Mouse (Mus musculus): ENCODE data around the gene Il17re.

- TF ChIP-seq CTCF (IDR thresholded peaks at IDR 0.05; ENCODE audit: control insufficient read depth, insufficient read depth, low read length) (no peak), POLR2A (IDR thresholded peaks at IDR 0.05; ENCODE audit: borderline replicate concordance, control insufficient read depth, low read depth, low read length) (no peak)
Observed at GRCm38 (mm10) chr6:113478906-113479305, 20.6 kb downstream of the Il17re start.

Measured in bone marrow, adult 2 months (tissue).